Mouse (Mus musculus): ENCODE measurements around the gene Arhgef11.

DNA sequence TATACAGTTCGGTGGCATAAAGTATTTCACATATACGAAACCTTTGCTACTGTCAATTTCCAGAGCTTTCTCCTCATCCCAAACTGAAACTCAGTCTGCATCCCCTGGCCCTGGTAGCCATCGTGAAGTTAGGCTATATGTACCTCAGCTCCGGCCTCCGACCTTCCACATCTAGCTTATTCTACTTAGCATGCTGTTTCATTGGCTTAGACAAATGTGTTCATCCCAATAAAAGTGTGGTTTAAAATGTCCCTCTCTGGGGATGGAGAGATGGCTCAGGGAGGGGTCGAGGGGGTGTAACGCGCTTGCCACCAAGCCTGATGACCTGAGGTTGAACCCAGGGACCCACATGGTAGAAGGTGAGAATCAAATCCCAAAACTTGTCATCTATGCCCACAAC lies 152.1 kb downstream of the Arhgef11 start:
- TF ChIP-seq CTCF (IDR thresholded peaks at IDR 0.05; ENCODE audit: low read depth) (no peak), EP300 (IDR thresholded peaks at IDR 0.05; ENCODE audit: low read depth) (no peak)
